Comparison of ENCODE assay signal across 8 mouse cellular contexts in genomic region chrX:56821765-56822603, GRCm38 (mm10). TPM values are rescaled to one million over a fixed set of nuclear protein-coding genes. Genes with fewer than 3 reads are reported as not detected.
DNase-seq lines count a peak whose midpoint lies in the region; ATAC-seq and TF ChIP-seq lines count a peak whose summit lies in the region.

Gene Map7d3, minus strand, starts transcription at chrX:56822326.

- H3K79me2 ChIP-seq in liver, adult 2 months (ENCODE audit: control insufficient read depth, insufficient read depth, low read length) = no peaks in the 10 kb centered on the region

- peak; percentile 3 for DNase-seq in kidney, adult 18-20 months
- DNase-seq in kidney, adult 8-10 months = no peak
- peak; percentile 13 to 14 for DNase-seq in heart, postnatal 36 days
- DNase-seq in liver, adult 2 months (ENCODE audit: extremely low read depth, low read depth, low spot score) = no peak
- DNase-seq in frontal cortex, adult 2 months (ENCODE audit: extremely low spot score in 1 of 2, low spot score in 1 of 2) = no peak

- TF ChIP-seq CTCF in liver, adult 2 months (IDR thresholded peaks at IDR 0.05; ENCODE audit: low read depth, low read length) = no peak

- no peak within 1 kb of the TSS for H3K27ac ChIP-seq in embryonic facial prominence, embryonic 12.5 days
- H3K27ac ChIP-seq in liver, adult 2 months (replicated peaks; ENCODE audit: insufficient read depth, low read depth, low read length) = no peak within 1 kb of the TSS
- H3K27ac ChIP-seq in midbrain, embryonic 15.5 days = no peak within 1 kb of the TSS

- no peaks in the 10 kb centered on the region for H3K27me3 ChIP-seq in embryonic facial prominence, embryonic 12.5 days
- H3K27me3 ChIP-seq in liver, adult 2 months (ENCODE audit: control insufficient read depth, insufficient read depth, low read length) = no peaks in the 10 kb centered on the region
- H3K27me3 ChIP-seq in midbrain, embryonic 15.5 days (replicated peaks) = no peaks in the 10 kb centered on the region

- H3K9me3 ChIP-seq in embryonic facial prominence, embryonic 12.5 days = no peaks in the 10 kb centered on the region
- no peaks in the 10 kb centered on the region for H3K9me3 ChIP-seq in midbrain, embryonic 15.5 days

- peak within 1 kb of the TSS; percentile 30; the same call in 1 of the 2 replicates for H3K9ac ChIP-seq in embryonic facial prominence, embryonic 12.5 days
- H3K9ac ChIP-seq in liver, adult 2 months (ENCODE audit: low read depth, low read length) = no peak within 1 kb of the TSS
- H3K9ac ChIP-seq in midbrain, embryonic 15.5 days = no peak within 1 kb of the TSS

- TF ChIP-seq POLR2A in liver, adult 2 months (IDR thresholded peaks at IDR 0.05; ENCODE audit: extremely low read depth, insufficient read depth, low read length) = no peak

- intact Hi-C loops in heart, postnatal 36 days (cut with DNase I) = no loop called here

- WGBS in embryonic facial prominence, embryonic 12.5 days = 16% methylated on average over 34 of the region's 35 CpGs
- WGBS in liver, adult 2 months = 4% methylated on average over 35 of the region's 35 CpGs
- WGBS in midbrain, embryonic 15.5 days = 23% methylated on average over 35 of the region's 35 CpGs

- H3K4me3 ChIP-seq in embryonic facial prominence, embryonic 12.5 days = peak within 1 kb of the TSS; percentile 44
- H3K4me3 ChIP-seq in liver, adult 2 months (ENCODE audit: insufficient read depth, low read depth, low read length) = peak within 1 kb of the TSS; percentile 32
- peak within 1 kb of the TSS; percentile 40 for H3K4me3 ChIP-seq in midbrain, embryonic 15.5 days

- H3K36me3 ChIP-seq in embryonic facial prominence, embryonic 12.5 days = no peaks in the 10 kb centered on the region
- H3K36me3 ChIP-seq in liver, adult 2 months (ENCODE audit: control insufficient read depth, insufficient read depth, low read length) = no peaks in the 10 kb centered on the region
- no peaks in the 10 kb centered on the region for H3K36me3 ChIP-seq in midbrain, embryonic 15.5 days (replicated peaks)

- no peaks in the 10 kb centered on the region for H3K4me1 ChIP-seq in embryonic facial prominence, embryonic 12.5 days
- H3K4me1 ChIP-seq in liver, adult 2 months (ENCODE audit: control insufficient read depth, insufficient read depth, low read length) = no peaks in the 10 kb centered on the region
- H3K4me1 ChIP-seq in midbrain, embryonic 15.5 days = no peaks in the 10 kb centered on the region

- no peak for ATAC-seq in embryonic facial prominence, embryonic 12.5 days (ENCODE audit: insufficient number of reproducible peaks, insufficient read depth, low FRiP score, low TSS enrichment)
- ATAC-seq in midbrain, embryonic 15.5 days (replicated peaks) = peak; percentile 62; the same call in 1 of the 2 replicates
- ATAC-seq in monocyte, adult 5-6 weeks (replicated peaks; ENCODE audit: insufficient number of reproducible peaks, low FRiP score, low TSS enrichment, poor library complexity, severe bottlenecking) = no peak

- H3K4me2 ChIP-seq in embryonic facial prominence, embryonic 12.5 days (replicated peaks) = peak within 1 kb of the TSS; percentile 55
- peak within 1 kb of the TSS; percentile 70 for H3K4me2 ChIP-seq in midbrain, embryonic 15.5 days

RNA-seq across cellular contexts. Expression of gene Map7d3, which starts in this region (rescaled TPM):
- polyA plus RNA-seq in embryonic facial prominence, embryonic 12.5 days (2016; fragmentation: Nextera tagmentation; extraction: Ambion mirVana) = 2.5 and 3.4 TPM in 2 replicates
- under 1 TPM; 0.41 to 0.67 TPM for total RNA-seq in heart, postnatal 36 days (2021)
- 0.07 and 0.09 TPM in 2 replicates for total RNA-seq in liver, adult 2 months (2014; rRNA removed)
- polyA plus RNA-seq in liver, adult 2 months (2012; rRNA removed) = not detected in 2 replicates
- 0.36 and 0.45 TPM in 2 replicates for polyA plus RNA-seq in midbrain, embryonic 15.5 days (2015; fragmentation: Nextera tagmentation; extraction: Ambion mirVana)
- 1.3 to 1.9 TPM in 2 of 3 replicates, not detected in the other for total RNA-seq in monocyte, adult 5-6 weeks (2017)
- 0.04 and 0.18 TPM in 2 replicates for polyA plus RNA-seq in frontal cortex, adult 2 months (2012; rRNA removed)

Comparison
In these comparisons a context has a peak if more than half of its experiments do, and no peak if none do; other contexts are left out.
1. Peak in DNase-seq in heart, postnatal 36 days; RNA of the gene not detected or under 1 TPM.
2. Peak in ATAC-seq, H3K4me3 ChIP-seq and H3K4me2 ChIP-seq in midbrain, embryonic 15.5 days; RNA of the gene not detected or under 1 TPM.